8 mouse cellular contexts compared by ENCODE assay signal in genomic region chr12:33285933-33286649, GRCm38 (mm10).
DNase-seq lines count a peak whose midpoint lies in the region; ATAC-seq and TF ChIP-seq lines count a peak whose summit lies in the region.

No protein-coding gene starts in this region.

- no peak overlapping the region for H3K9ac ChIP-seq in midbrain, postnatal 0 days (replicated peaks; ENCODE audit: low read length, poor library complexity, severe bottlenecking)

- H3K4me2 ChIP-seq in midbrain, postnatal 0 days (ENCODE audit: low read depth, low read length, poor library complexity, severe bottlenecking), result no peak overlapping the region

- H3K4me1 ChIP-seq in midbrain, postnatal 0 days (ENCODE audit: insufficient read depth, low read length), result peaks cover 4% of the 10 kb centered on the region; the same call in 1 of the 2 replicates

- intact Hi-C loops in heart, postnatal 10 days (cut with DNase I), result no loop called here

- H3K9me3 ChIP-seq in midbrain, postnatal 0 days (ENCODE audit: low read length), result no peaks in the 10 kb centered on the region

- no peak overlapping the region for H3K27ac ChIP-seq in midbrain, postnatal 0 days (ENCODE audit: low read depth, low read length)

- peak; percentile 17 for DNase-seq in ovary, adult 18-20 months (ENCODE audit: low spot score)
- DNase-seq in ovary, postnatal 10 days (ENCODE audit: low spot score), result no peak
- DNase-seq in heart, postnatal 10 days, result peak; percentile 82 to 85
- peak; percentile 95 for DNase-seq in kidney, postnatal 25 days
- DNase-seq in midbrain, postnatal 0 days (ENCODE audit: low spot score), result peak; percentile 68
- DNase-seq in layer of hippocampus, adult 11-12 months (ENCODE audit: low spot score), result no peak
- no peak for DNase-seq in urinary bladder, postnatal 10 days (ENCODE audit: low spot score)
- no peak for DNase-seq in testis, postnatal 10 days (ENCODE audit: low spot score)

- 31% methylated on average over 9 of the region's 9 CpGs for WGBS in midbrain, postnatal 0 days

- no peaks in the 10 kb centered on the region for H3K27me3 ChIP-seq in midbrain, postnatal 0 days (ENCODE audit: insufficient read depth, low read length)

- no peak for TF ChIP-seq CTCF in midbrain, postnatal 0 days (IDR thresholded peaks at IDR 0.05)

- no peak overlapping the region for H3K4me3 ChIP-seq in midbrain, postnatal 0 days (ENCODE audit: low read depth, low read length)

- no peaks in the 10 kb centered on the region for H3K36me3 ChIP-seq in midbrain, postnatal 0 days (ENCODE audit: insufficient read depth, low read length)

- ATAC-seq in midbrain, postnatal 0 days (ENCODE audit: low FRiP score), result peak; percentile 28; the same call in 1 of the 2 replicates

Comparison
In these comparisons a context has a peak if more than half of its experiments do, and no peak if none do; other contexts are left out.
1. DNase-seq: peak in ovary, adult 18-20 months (single experiment), heart, postnatal 10 days (2 of 2), kidney, postnatal 25 days (2 of 2) and midbrain, postnatal 0 days (single experiment); none in ovary, postnatal 10 days (single experiment), layer of hippocampus, adult 11-12 months (single experiment), urinary bladder, postnatal 10 days (single experiment) and testis, postnatal 10 days (single experiment).